Mouse (Mus musculus) liver, embryonic 11.5 days (tissue): Measurements from ENCODE around the gene Fbxo17. TPM values are rescaled to one million over a fixed set of nuclear protein-coding genes. Genes with fewer than 3 reads are reported as not detected.

Experiments used
- ATAC-seq: fragments of 200-750 bp; cut with Nextera tagmentation; replicated peaks from 2 replicates; pipeline ENCODE4 v1.8.0; 2017; ENCODE audit warnings: moderate number of reproducible peaks, mild to moderate bottlenecking, moderate TSS enrichment, moderate library complexity; ENCODE audit not compliant: low FRiP score
- DNase-seq: peaks from one replicate; pipeline ENCODE4 v3.0.0-alpha.2; 2017; ENCODE audit warnings: low spot score
- H3K27ac ChIP-seq: fragments of 300-500 bp; sonication (generic); 2 replicates; pipeline ENCODE4 v1.5.1; 2014; ENCODE audit warnings: mild to moderate bottlenecking, low read depth, low read length, control low read depth
- H3K27me3 ChIP-seq: fragments of 300-500 bp; sonication (generic); replicated peaks from 2 replicates; pipeline ENCODE4 v1.6.1; 2014; ENCODE audit warnings: low read length, mixed read lengths; ENCODE audit not compliant: control insufficient read depth, insufficient read depth
- H3K36me3 ChIP-seq: fragments of 300-500 bp; sonication (generic); 2 replicates; pipeline ENCODE4 v1.6.1; 2014; ENCODE audit warnings: mild to moderate bottlenecking, low read length, moderate library complexity, mixed read lengths; ENCODE audit not compliant: control insufficient read depth, insufficient read depth
- H3K4me1 ChIP-seq: fragments of 300-500 bp; sonication (generic); replicated peaks from 2 replicates; pipeline ENCODE4 v1.6.1; 2014; ENCODE audit warnings: low read length, mixed read lengths; ENCODE audit not compliant: control insufficient read depth, insufficient read depth
- H3K4me2 ChIP-seq: fragments of 300-500 bp; sonication (generic); 2 replicates; pipeline ENCODE4 v1.6.1; 2014; ENCODE audit warnings: mild to moderate bottlenecking, control low read depth, moderate library complexity
- H3K4me3 ChIP-seq: fragments of 300-500 bp; sonication (generic); 2 replicates; pipeline ENCODE4 v1.5.1; 2014; ENCODE audit warnings: low read depth, low read length, control low read depth
- H3K9ac ChIP-seq: fragments of 300-500 bp; sonication (generic); 2 replicates; pipeline ENCODE4 v1.6.1; 2014; ENCODE audit warnings: low read depth, low read length, control low read depth
- H3K9me3 ChIP-seq: fragments of 300-500 bp; sonication (generic); 2 replicates; pipeline ENCODE4 v1.6.1; 2016; ENCODE audit warnings: low read length, inconsistent platforms, mixed read lengths; ENCODE audit not compliant: control insufficient read depth
- WGBS: fragments of 180-500 bp; shearing (Covaris S2); extraction: QIAGEN DNeasy Blood & Tissue Kit; methylation state at CpG from one replicate; pipeline ENCODE4 v1.1.7; 2014; 5-methylcytosine and 5-hydroxymethylcytosine counted together
- polyA plus RNA-seq: library from polyadenylated mRNA; unstranded; fragments of >200 nt; fragmentation: Nextera tagmentation; extraction: Ambion mirVana; gene quantifications from 2 replicates; pipeline ENCODE4 v1.2.1, GENCODE M21; 2014

Fbxo17 gene
- polyA plus RNA-seq, 1 experiment from 2014 or later, result 3.7 TPM

- no peaks in the 10 kb centered on the region for H3K27me3 ChIP-seq
- no peak overlapping the region for H3K9ac ChIP-seq
- no peak overlapping the region for H3K4me2 ChIP-seq
- no peaks in the 10 kb centered on the region for H3K4me1 ChIP-seq
- no peak overlapping the region for H3K4me3 ChIP-seq
- no peaks in the 10 kb centered on the region for H3K36me3 ChIP-seq
- no peak for DNase-seq
- no peak for ATAC-seq
- WGBS, result 87% methylated on average over 2 of the region's 2 CpGs
- H3K9me3 ChIP-seq, result no peaks in the 10 kb centered on the region
- no peak overlapping the region for H3K27ac ChIP-seq
These were observed 8.0 kb downstream of the Fbxo17 start for GRCm38 (mm10) chr7:28724613-28725012.

DNA sequence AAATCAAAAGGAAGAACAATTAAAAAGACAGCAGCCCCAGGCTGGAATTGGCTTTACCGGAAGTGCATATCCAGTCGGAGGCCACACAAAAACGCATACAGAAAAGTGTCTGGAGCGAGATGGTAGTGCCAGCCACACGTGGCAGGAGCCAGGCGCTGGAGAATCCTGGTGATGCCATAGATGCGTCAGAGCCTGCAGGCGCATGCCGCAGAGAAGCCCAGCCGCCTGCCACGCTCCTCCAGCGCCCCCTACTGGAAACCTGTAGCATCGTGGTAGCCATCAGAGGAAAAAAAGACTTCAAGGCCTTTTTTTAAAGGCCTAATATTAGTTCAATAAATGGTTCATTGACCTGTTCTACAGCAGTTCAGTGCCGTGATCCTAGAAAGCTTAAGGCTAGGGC is 10.0 kb downstream of the Fbxo17 start:
- no peaks in the 10 kb centered on the region for H3K36me3 ChIP-seq
- no peak overlapping the region for H3K27ac ChIP-seq
- H3K9me3 ChIP-seq, result peaks cover 6% of the 10 kb centered on the region; the same call in 1 of the 2 replicates
- peak; percentile 59 for DNase-seq
- H3K4me3 ChIP-seq, result no peak overlapping the region
- H3K9ac ChIP-seq, result no peak overlapping the region
- ATAC-seq, result no peak
- H3K4me1 ChIP-seq, result no peaks in the 10 kb centered on the region
- 9% methylated on average over 14 of the region's 14 CpGs for WGBS
- no peak overlapping the region for H3K4me2 ChIP-seq
- 0 out of 2 replicates have a peak, but pooled peaks cover 2% of the 10 kb centered on the region for H3K27me3 ChIP-seq

GRCm38 (mm10) chr7:28727649-28728340 is 11.2 kb downstream of the Fbxo17 start:
- Histone ChIP-seq H3K27ac (no peak overlapping the region), H3K4me2 (no peak overlapping the region), H3K9me3 (peaks cover 9% of the 10 kb centered on the region; the same call in 1 of the 2 replicates), H3K4me1 (peaks cover 4% of the 10 kb centered on the region), H3K27me3 (0 out of 2 replicates have a peak, but pooled peaks cover 2% of the 10 kb centered on the region), H3K9ac (no peak overlapping the region), H3K4me3 (no peak overlapping the region), H3K36me3 (no peaks in the 10 kb centered on the region)
- no peak for DNase-seq
- no peak for ATAC-seq
- 58% methylated on average over 10 of the region's 10 CpGs for WGBS

DNA sequence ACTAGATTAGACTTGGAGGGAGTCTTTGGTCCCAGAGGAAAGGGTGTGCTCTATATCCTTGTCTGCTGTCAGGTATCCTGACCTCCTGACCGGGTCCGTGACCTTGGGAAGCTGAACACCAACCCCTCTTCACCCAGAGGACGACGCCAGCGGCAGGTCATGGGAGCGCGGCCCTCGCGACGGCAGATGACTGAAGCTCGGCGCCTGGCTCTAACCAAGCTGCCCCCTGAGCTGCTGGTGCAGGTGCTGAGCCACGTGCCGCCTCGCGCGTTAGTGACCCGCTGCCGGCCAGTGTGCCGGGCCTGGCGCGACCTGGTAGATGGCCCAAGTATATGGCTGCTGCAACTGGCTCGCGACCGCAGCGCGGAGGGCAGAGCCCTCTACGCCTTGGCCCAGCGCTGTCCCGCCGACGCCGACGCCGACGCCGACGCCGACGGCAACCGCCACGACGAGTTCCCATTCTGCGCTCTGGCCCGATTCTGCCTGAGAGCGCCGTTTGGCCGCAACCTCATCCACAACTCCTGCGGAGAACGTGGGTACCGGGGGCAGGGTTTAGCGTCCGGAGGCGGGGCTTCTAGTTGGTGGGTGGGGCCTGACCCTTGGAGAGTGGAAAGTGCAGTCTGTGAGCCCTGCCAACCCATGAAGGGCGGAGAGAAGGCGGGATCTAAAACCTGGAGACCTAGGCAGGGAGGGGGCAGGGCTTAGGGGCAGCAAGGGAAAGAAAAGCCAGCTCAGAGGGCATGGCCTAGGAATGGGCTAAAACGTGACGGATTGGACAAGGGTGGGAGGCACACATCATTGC is 15.9 kb downstream of the Fbxo17 start:
- ATAC-seq (peak; percentile 90), DNase-seq (peak; percentile 84)
- peaks cover 5% of the 10 kb centered on the region; the same call in 1 of the 2 replicates for H3K36me3 ChIP-seq
- peak overlapping the region; percentile 50 for H3K4me3 ChIP-seq
- peak overlapping the region; percentile 39 for H3K9ac ChIP-seq
- 3% methylated on average over 58 of the region's 58 CpGs for WGBS
- H3K9me3 ChIP-seq, result peaks cover 9% of the 10 kb centered on the region; the same call in 1 of the 2 replicates
- H3K4me1 ChIP-seq, result peaks cover 7% of the 10 kb centered on the region
- no peak overlapping the region for H3K27ac ChIP-seq
- H3K4me2 ChIP-seq, result peak overlapping the region; percentile 92
- H3K27me3 ChIP-seq, result 0 out of 2 replicates have a peak, but pooled peaks cover 2% of the 10 kb centered on the region

- peak overlapping the region; percentile 92 for H3K4me2 ChIP-seq
- ATAC-seq, result peak; percentile 12; the same call in 1 of the 2 replicates
These were observed 16.6 kb downstream of the Fbxo17 start for GRCm38 (mm10) chr7:28733211-28733610.

GRCm38 (mm10) chr7:28735701-28736100 is 19.1 kb downstream of the Fbxo17 start:
- Histone ChIP-seq H3K4me3 (no peak overlapping the region), H3K9ac (no peak overlapping the region), H3K36me3 (peaks cover 23% of the 10 kb centered on the region), H3K27me3 (0 out of 2 replicates have a peak, but pooled peaks cover 2% of the 10 kb centered on the region), H3K4me1 (peaks cover 7% of the 10 kb centered on the region), H3K9me3 (peaks cover 9% of the 10 kb centered on the region; the same call in 1 of the 2 replicates), H3K4me2 (no peak overlapping the region), H3K27ac (no peak overlapping the region)
- WGBS, result 77% methylated on average over 6 of the region's 6 CpGs
- DNase-seq (no peak), ATAC-seq (no peak)

More at GRCm38 (mm10) chr7:28733211-28733610, 16.6 kb downstream of the Fbxo17 start:
- no peak overlapping the region for H3K27ac ChIP-seq
- peak overlapping the region; percentile 50 for H3K4me3 ChIP-seq
- H3K9ac ChIP-seq, result no peak overlapping the region; the same call in 1 of the 2 replicates
- 14% methylated on average over 11 of the region's 11 CpGs for WGBS
- peaks cover 9% of the 10 kb centered on the region; the same call in 1 of the 2 replicates for H3K9me3 ChIP-seq
- H3K36me3 ChIP-seq, result peaks cover 10% of the 10 kb centered on the region
- peaks cover 7% of the 10 kb centered on the region for H3K4me1 ChIP-seq
- DNase-seq, result no peak
- 0 out of 2 replicates have a peak, but pooled peaks cover 2% of the 10 kb centered on the region for H3K27me3 ChIP-seq

- no peak overlapping the region for H3K4me2 ChIP-seq
- H3K27me3 ChIP-seq, result no peaks in the 10 kb centered on the region
- peaks cover 15% of the 10 kb centered on the region for H3K4me1 ChIP-seq
- no peak overlapping the region for H3K4me3 ChIP-seq
- H3K9me3 ChIP-seq, result no peaks in the 10 kb centered on the region
- H3K36me3 ChIP-seq, result peaks cover 25% of the 10 kb centered on the region
- WGBS, result 96% methylated on average over 21 of the region's 21 CpGs
- H3K27ac ChIP-seq, result no peak overlapping the region
- no peak for ATAC-seq
- no peak for DNase-seq
- no peak overlapping the region for H3K9ac ChIP-seq
These were observed 23.2 kb downstream of the Fbxo17 start for GRCm38 (mm10) chr7:28739829-28740228.

- H3K4me2 ChIP-seq, result peak overlapping the region; percentile 95
- H3K27me3 ChIP-seq, result no peaks in the 10 kb centered on the region
- WGBS, result 33% methylated on average over 9 of the region's 9 CpGs
- no peak for DNase-seq
- H3K4me1 ChIP-seq, result peaks cover 15% of the 10 kb centered on the region
- no peak for ATAC-seq
- peaks cover 25% of the 10 kb centered on the region for H3K36me3 ChIP-seq
- peak overlapping the region; percentile 77 for H3K9ac ChIP-seq
- peak overlapping the region; percentile 20 for H3K27ac ChIP-seq
- no peaks in the 10 kb centered on the region for H3K9me3 ChIP-seq
- peak overlapping the region; percentile 76 for H3K4me3 ChIP-seq
These were observed 24.3 kb downstream of the Fbxo17 start for GRCm38 (mm10) chr7:28740949-28741348.
